Mouse (Mus musculus) cortical plate, adult 2 months (tissue): ENCODE data around the gene Hyal3.

Source experiments
- CTCF ChIP-seq: fragments of 200-500 bp; IDR thresholded peaks from 2 replicates; pipeline ENCODE4 v1.5.1; 2011; ENCODE audit warnings: mild to moderate bottlenecking, control low read depth, low read length; ENCODE audit not compliant: insufficient read depth; ENCODE audit errors: extremely low read depth
- POLR2A ChIP-seq: fragments of 200-500 bp; IDR thresholded peaks from 2 replicates; pipeline ENCODE4 v1.6.1; 2011; ENCODE audit warnings: mild to moderate bottlenecking, low read length, control low read depth; ENCODE audit not compliant: insufficient read depth; ENCODE audit errors: extremely low read depth

GRCm38 (mm10) chr9:107578587-107578986 is 2.0 kb upstream of the Hyal3 start, which contains the start of gene Naa80:
- TF ChIP-seq POLR2A, result no peak
- no peak for TF ChIP-seq CTCF
